Mouse (Mus musculus) midbrain, postnatal 0 days (tissue): ENCODE data around the gene Pde5a. TPM values are rescaled to one million over a fixed set of nuclear protein-coding genes. Genes with fewer than 3 reads are reported as not detected.
A peak's percentile ranks its signal among the peaks of the same experiment; 100 is the strongest.

Experiments used
- ATAC-seq: fragments of 200-750 bp; cut with Nextera tagmentation; 2 replicates; pipeline ENCODE4 v1.8.0; 2017; ENCODE audit warnings: moderate number of reproducible peaks, mild to moderate bottlenecking, moderate TSS enrichment, moderate library complexity; ENCODE audit not compliant: low FRiP score
- DNase-seq: peaks from one replicate; pipeline ENCODE4 v3.0.0-alpha.2; 2015; ENCODE audit warnings: low spot score
- H3K27ac ChIP-seq: fragments of 300-500 bp; sonication (generic); 2 replicates; pipeline ENCODE4 v1.5.1; 2014; ENCODE audit warnings: low read depth, mild to moderate bottlenecking, low read length, mixed read lengths
- H3K27me3 ChIP-seq: fragments of 300-500 bp; sonication (generic); 2 replicates; pipeline ENCODE4 v1.6.1; 2014; ENCODE audit warnings: low read length, control low read depth, mixed read lengths; ENCODE audit not compliant: insufficient read depth
- H3K36me3 ChIP-seq: fragments of 300-500 bp; sonication (generic); 2 replicates; pipeline ENCODE4 v1.6.1; 2014; ENCODE audit warnings: low read length, control low read depth, mixed read lengths; ENCODE audit not compliant: insufficient read depth
- H3K4me1 ChIP-seq: fragments of 300-500 bp; sonication (generic); 2 replicates; pipeline ENCODE4 v1.6.1; 2014; ENCODE audit warnings: mild to moderate bottlenecking, control low read depth, antibody characterized with exemption, low read length, mixed read lengths; ENCODE audit not compliant: insufficient read depth
- H3K4me2 ChIP-seq: fragments of 300-500 bp; sonication (generic); 2 replicates; pipeline ENCODE4 v1.6.1; 2014; ENCODE audit warnings: low read depth, mild to moderate bottlenecking, low read length, mixed read lengths; ENCODE audit not compliant: poor library complexity, severe bottlenecking
- H3K4me3 ChIP-seq: fragments of 300-500 bp; sonication (generic); 2 replicates; pipeline ENCODE4 v1.5.1; 2014; ENCODE audit warnings: low read depth, mild to moderate bottlenecking, low read length, moderate library complexity
- H3K9ac ChIP-seq: fragments of 300-500 bp; sonication (generic); replicated peaks from 2 replicates; pipeline ENCODE4 v1.6.1; 2014; ENCODE audit warnings: mild to moderate bottlenecking, low read length, moderate library complexity, mixed read lengths; ENCODE audit not compliant: poor library complexity, severe bottlenecking
- H3K9me3 ChIP-seq: fragments of 300-500 bp; sonication (generic); 2 replicates; pipeline ENCODE4 v1.6.1; 2016; ENCODE audit warnings: low read length, control low read depth
- CTCF ChIP-seq: IDR thresholded peaks from 2 replicates; pipeline ENCODE4 v1.5.1; 2016; ENCODE audit warnings: antibody characterized with exemption, mild to moderate bottlenecking
- WGBS: fragments of 180-500 bp; shearing (Covaris S2); extraction: QIAGEN DNeasy Blood & Tissue Kit; methylation state at CpG from one replicate; pipeline ENCODE4 v1.1.7; 2014; 5-methylcytosine and 5-hydroxymethylcytosine counted together
- polyA plus RNA-seq: library from polyadenylated mRNA; unstranded; fragments of >200 nt; fragmentation: Nextera tagmentation; extraction: Ambion mirVana; gene quantifications from 2 replicates; pipeline ENCODE4 v1.2.1, GENCODE M21; 2015
- total RNA-seq: library from RNA; depleted of rRNA; stranded (reverse); fragments of >200 nt; gene quantifications from 2 replicates; pipeline ENCODE4 v1.2.3, GENCODE M21; 2014

Pde5a gene
- total and polyA plus RNA-seq, 2 experiments from 2014 or later, result 1.0 to 5.5 TPM

DNA sequence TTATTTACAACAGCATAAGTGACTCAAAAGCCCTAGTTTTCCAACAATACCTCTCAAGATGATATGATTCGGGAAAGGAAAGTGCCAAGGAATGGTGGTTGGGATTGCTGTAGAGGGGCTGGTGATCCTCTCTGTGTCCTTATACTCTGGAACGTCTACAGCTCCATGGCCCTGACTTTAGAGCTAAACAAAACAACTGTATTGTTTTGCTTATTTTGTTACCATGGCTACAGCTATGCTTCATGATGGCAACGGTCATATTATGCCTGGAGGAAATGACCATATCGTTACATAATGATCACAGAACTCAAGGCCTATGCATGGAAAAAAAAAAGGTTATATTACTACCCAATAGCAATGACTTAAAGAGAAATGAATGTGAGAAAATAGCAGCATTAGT lies 32.1 kb upstream of the Pde5a start:
- Histone ChIP-seq H3K36me3 (no peaks in the 10 kb centered on the region), H3K4me2 (no peak overlapping the region), H3K9me3 (no peaks in the 10 kb centered on the region), H3K27ac (no peak overlapping the region), H3K4me3 (no peak overlapping the region), H3K27me3 (no peaks in the 10 kb centered on the region), H3K4me1 (no peaks in the 10 kb centered on the region), H3K9ac (no peak overlapping the region)
- no peak for DNase-seq
- ATAC-seq, result no peak
- no peak for TF ChIP-seq CTCF
- 71% methylated on average over 4 of the region's 4 CpGs for WGBS

DNA sequence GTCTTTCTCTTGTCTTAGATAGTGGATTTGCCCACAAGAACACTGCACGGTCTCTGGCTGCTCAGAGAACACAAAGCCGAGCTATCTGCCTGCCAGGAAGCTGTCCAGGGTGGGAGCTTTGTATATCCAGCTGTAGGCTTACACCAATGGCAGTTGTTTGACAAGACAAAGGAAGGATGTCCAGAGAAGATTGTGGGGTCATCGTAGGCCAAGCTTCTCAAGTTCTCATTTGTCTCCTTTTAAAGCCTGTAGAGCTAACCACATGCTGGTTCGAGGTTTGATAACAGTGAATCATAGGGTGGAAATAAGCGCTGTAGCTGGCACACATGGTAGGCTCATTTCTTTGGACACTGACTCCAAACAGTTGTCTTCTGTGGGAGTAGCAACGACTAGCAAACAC lies 24.5 kb upstream of the Pde5a start:
- H3K9me3 ChIP-seq, result no peaks in the 10 kb centered on the region
- no peak overlapping the region for H3K4me3 ChIP-seq
- DNase-seq (peak; percentile 23), ATAC-seq (no peak; the same call in 1 of the 2 replicates)
- H3K36me3 ChIP-seq, result no peaks in the 10 kb centered on the region
- 9% methylated on average over 6 of the region's 6 CpGs for WGBS
- no peak overlapping the region for H3K27ac ChIP-seq
- H3K9ac ChIP-seq, result no peak overlapping the region
- no peak overlapping the region for H3K4me2 ChIP-seq
- TF ChIP-seq CTCF, result no peak
- H3K27me3 ChIP-seq, result no peaks in the 10 kb centered on the region
- H3K4me1 ChIP-seq, result no peaks in the 10 kb centered on the region

DNA sequence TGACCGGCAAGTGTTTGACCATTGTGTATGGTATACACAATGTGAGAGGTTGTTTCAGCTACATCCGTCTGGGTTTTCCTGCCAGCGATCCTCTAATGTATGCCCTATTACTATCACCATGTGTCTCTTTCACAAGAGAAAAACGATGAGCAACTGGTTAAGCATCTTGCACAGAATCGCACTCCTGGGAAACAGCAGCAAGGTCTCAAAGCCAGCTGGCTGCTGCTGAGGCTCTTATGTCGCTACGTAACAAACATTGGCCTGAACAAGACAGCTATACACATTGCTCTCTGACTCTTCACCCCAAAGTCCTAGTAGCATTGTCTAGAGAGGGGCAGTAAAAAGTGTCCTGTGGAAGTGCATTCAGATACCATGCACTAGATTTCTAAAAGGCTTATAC lies 23.5 kb upstream of the Pde5a start:
- ATAC-seq, result no peak
- H3K9me3 ChIP-seq, result no peaks in the 10 kb centered on the region
- H3K4me1 ChIP-seq, result no peaks in the 10 kb centered on the region
- H3K27ac ChIP-seq, result no peak overlapping the region
- H3K4me3 ChIP-seq, result no peak overlapping the region
- DNase-seq, result no peak
- H3K9ac ChIP-seq, result no peak overlapping the region
- no peaks in the 10 kb centered on the region for H3K27me3 ChIP-seq
- H3K4me2 ChIP-seq, result no peak overlapping the region
- H3K36me3 ChIP-seq, result no peaks in the 10 kb centered on the region
- TF ChIP-seq CTCF, result no peak
- 82% methylated on average over 7 of the region's 7 CpGs for WGBS

DNA sequence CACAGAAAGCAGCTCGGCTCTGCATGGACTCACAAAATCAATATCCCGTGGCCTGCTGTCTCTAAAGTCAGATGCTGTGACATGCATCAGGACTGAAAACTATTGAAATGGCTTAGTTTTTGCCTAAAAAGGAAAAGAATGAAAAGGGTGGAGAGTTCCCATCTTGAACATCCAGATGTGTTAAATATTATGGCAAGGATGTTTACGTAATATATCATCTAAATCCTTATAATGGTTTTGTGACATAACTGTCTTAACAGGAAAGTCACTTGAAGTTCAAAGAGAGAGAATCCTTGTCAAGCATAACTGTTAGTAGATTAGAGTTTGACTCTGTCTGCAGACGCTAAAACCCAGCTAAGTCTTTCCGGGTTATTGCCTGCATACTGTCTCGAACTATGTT lies 20.3 kb upstream of the Pde5a start:
- H3K27ac ChIP-seq, result no peak overlapping the region
- H3K4me1 ChIP-seq, result no peaks in the 10 kb centered on the region
- H3K4me3 ChIP-seq, result no peak overlapping the region
- H3K9me3 ChIP-seq, result no peaks in the 10 kb centered on the region
- no peak overlapping the region for H3K9ac ChIP-seq
- no peak for TF ChIP-seq CTCF
- no peaks in the 10 kb centered on the region for H3K27me3 ChIP-seq
- DNase-seq (no peak), ATAC-seq (no peak)
- no peak overlapping the region for H3K4me2 ChIP-seq
- WGBS, result 63% methylated on average over 6 of the region's 6 CpGs
- no peaks in the 10 kb centered on the region for H3K36me3 ChIP-seq

DNA sequence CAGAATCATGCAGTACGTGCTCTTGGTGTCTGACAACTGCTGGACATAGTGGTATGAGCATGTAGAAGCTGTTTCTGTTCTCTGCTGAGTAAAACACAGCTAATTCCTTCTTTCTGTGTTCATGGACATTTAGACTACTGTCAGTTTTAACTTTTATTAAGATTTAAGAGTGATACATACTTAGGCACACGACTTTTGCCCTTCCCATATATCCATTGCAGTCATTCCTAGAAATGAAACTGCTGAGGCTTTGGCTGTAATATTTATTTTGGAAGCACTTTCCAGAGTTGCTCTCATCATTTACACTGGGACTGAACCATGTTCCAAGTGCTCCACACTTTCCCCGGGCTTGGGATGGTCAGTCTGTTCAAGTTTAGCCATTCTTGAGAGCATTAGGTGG lies 18.6 kb upstream of the Pde5a start:
- WGBS, result 88% methylated on average over 3 of the region's 3 CpGs

DNA sequence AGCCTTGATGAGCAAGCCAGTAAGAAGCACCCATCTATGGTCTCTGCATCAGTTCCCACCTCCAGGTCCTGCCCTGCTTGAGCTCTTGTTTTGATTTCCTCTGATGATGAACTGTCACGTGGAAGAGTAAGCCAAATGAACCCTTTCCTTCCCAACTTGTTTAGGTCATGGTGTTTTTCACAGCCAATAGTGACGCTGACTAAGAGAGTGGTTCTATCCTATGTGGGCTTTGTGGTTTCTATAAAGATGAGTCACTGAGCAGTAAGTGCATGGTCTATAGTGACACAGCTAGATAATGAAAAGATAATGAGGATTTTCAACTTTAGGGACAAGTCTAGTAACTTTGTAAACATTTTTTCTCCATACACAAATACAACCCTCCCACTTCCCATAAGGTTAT lies 10.1 kb upstream of the Pde5a start:
- DNase-seq (no peak), ATAC-seq (no peak)
- WGBS, result 83% methylated on average over 2 of the region's 2 CpGs
- H3K4me3 ChIP-seq, result no peak overlapping the region
- H3K27ac ChIP-seq, result no peak overlapping the region
- no peaks in the 10 kb centered on the region for H3K36me3 ChIP-seq
- H3K9me3 ChIP-seq, result no peaks in the 10 kb centered on the region
- H3K9ac ChIP-seq, result no peak overlapping the region
- no peak for TF ChIP-seq CTCF
- no peak overlapping the region for H3K4me2 ChIP-seq
- no peaks in the 10 kb centered on the region for H3K4me1 ChIP-seq
- H3K27me3 ChIP-seq, result no peaks in the 10 kb centered on the region

More for the DNA sequence above, 18.6 kb upstream of the Pde5a start:
- TF ChIP-seq CTCF, result no peak
- Histone ChIP-seq H3K4me1 (no peaks in the 10 kb centered on the region), H3K27me3 (no peaks in the 10 kb centered on the region), H3K4me2 (no peak overlapping the region), H3K9me3 (no peaks in the 10 kb centered on the region), H3K27ac (no peak overlapping the region), H3K36me3 (no peaks in the 10 kb centered on the region), H3K4me3 (no peak overlapping the region), H3K9ac (no peak overlapping the region)
- ATAC-seq (no peak), DNase-seq (no peak)
